ENCODE assay signal across 8 mouse cellular contexts in genomic region chr12:73538139-73538508, GRCm38 (mm10). TPM values are rescaled to one million over a fixed set of nuclear protein-coding genes. Genes with fewer than 3 reads are reported as not detected.
DNase-seq lines count a peak whose midpoint lies in the region; ATAC-seq and TF ChIP-seq lines count a peak whose summit lies in the region.
"Not testable (repeated sequence)": the region's sequence is repeated elsewhere in the genome, so short reads cannot be mapped to it uniquely, and the experiment has no call there.
"Had no signal": no experiment of that assay in that cellular context is flagged by ENCODE, and none has a peak within 500 bp of the region (broad histone marks: within the 10 kb centered on the region; RNA-seq: fewer than 3 reads in every experiment).

No protein-coding gene starts in this region.

- H3K9me3 ChIP-seq in forebrain, embryonic 10.5 days; heart, embryonic 13.5 days; hindbrain, embryonic 16.5 days (ENCODE audit: control insufficient read depth, low read length); kidney, postnatal 0 days (replicated peaks; ENCODE audit: low read length); liver, embryonic 14.5 days (ENCODE audit: control insufficient read depth, low read length); megakaryocyte, embryonic 14.5 days; stomach, embryonic 16.5 days (replicated peaks; ENCODE audit: control insufficient read depth, low read length): not testable (repeated sequence)

- not testable (repeated sequence) for H3K36me3 ChIP-seq in forebrain, embryonic 10.5 days (replicated peaks); heart, embryonic 13.5 days; hindbrain, embryonic 16.5 days (ENCODE audit: control insufficient read depth, insufficient read depth, low read length); kidney, postnatal 0 days (ENCODE audit: insufficient read depth, low read length); liver, embryonic 14.5 days (replicated peaks; ENCODE audit: control insufficient read depth, insufficient read depth, low read depth); megakaryocyte, embryonic 14.5 days (replicated peaks; ENCODE audit: low read length); stomach, embryonic 16.5 days (ENCODE audit: control insufficient read depth, insufficient read depth, low read length)

- not testable (repeated sequence) for DNase-seq in forebrain, embryonic 10.5 days (ENCODE audit: extremely low spot score, low spot score); kidney, postnatal 0 days (ENCODE audit: low spot score); liver, embryonic 14.5 days (ENCODE audit: low read depth in 3 of 3, low spot score in 3 of 3)

- not testable (repeated sequence) for H3K27ac ChIP-seq in forebrain, embryonic 10.5 days; heart, embryonic 13.5 days (replicated peaks); hindbrain, embryonic 16.5 days (ENCODE audit: low read depth, low read length); kidney, postnatal 0 days; liver, embryonic 14.5 days; stomach, embryonic 16.5 days (ENCODE audit: low read length)

- WGBS in forebrain, embryonic 10.5 days = 55% methylated on average over 3 of the region's 3 CpGs
- WGBS in heart, embryonic 13.5 days = 22% methylated on average over 3 of the region's 3 CpGs
- whole genome bisulfite sequencing in hindbrain, embryonic 16.5 days = 53% methylated on average over 3 of the region's 3 CpGs
- WGBS in kidney, postnatal 0 days = 29% methylated on average over 3 of the region's 3 CpGs
- 17% methylated on average over 3 of the region's 3 CpGs for WGBS in liver, embryonic 14.5 days (ENCODE audit: insufficient replicate concordance)
- 43% methylated on average over 3 of the region's 3 CpGs for WGBS in stomach, embryonic 16.5 days

- H3K4me3 ChIP-seq in forebrain, embryonic 10.5 days = peak overlapping the region; percentile 26
- peak overlapping the region; percentile 37 for H3K4me3 ChIP-seq in heart, embryonic 13.5 days
- H3K4me3 ChIP-seq in hindbrain, embryonic 16.5 days (ENCODE audit: low read length) = not testable (repeated sequence)
- H3K4me3 ChIP-seq in kidney, postnatal 0 days (replicated peaks; ENCODE audit: low read depth, low read length) = 0 out of 2 replicates have a peak overlapping the region, but pooled peaks have one; percentile 1
- peak overlapping the region; percentile 16 to 33; a peak in 3 of 4 replicates for H3K4me3 ChIP-seq in liver, embryonic 14.5 days (ENCODE audit: insufficient read depth in 1 of 2, low read depth in 2 of 2, low read length in 2 of 2)
- H3K4me3 ChIP-seq in megakaryocyte, embryonic 14.5 days (replicated peaks) = peak overlapping the region; percentile 83
- peak overlapping the region; percentile 15 for H3K4me3 ChIP-seq in stomach, embryonic 16.5 days (replicated peaks; ENCODE audit: low read length)

- not testable (repeated sequence) for TF ChIP-seq EP300 in liver, embryonic 14.5 days (IDR thresholded peaks at IDR 0.05; ENCODE audit: low read depth)

- not testable (repeated sequence) for ATAC-seq in heart, embryonic 13.5 days (ENCODE audit: extremely low read depth, insufficient number of reproducible peaks, low FRiP score, low TSS enrichment); hindbrain, embryonic 16.5 days; kidney, postnatal 0 days (replicated peaks; ENCODE audit: low FRiP score, low read depth)
- ATAC-seq in liver, embryonic 14.5 days (ENCODE audit: insufficient read depth) = peak; percentile 21; the same call in 1 of the 2 replicates
- ATAC-seq in stomach, embryonic 16.5 days (ENCODE audit: insufficient read depth, low FRiP score) = peak; percentile 26; the same call in 1 of the 2 replicates

- H3K4me2 ChIP-seq in heart, embryonic 13.5 days = peak overlapping the region; percentile 60
- peak overlapping the region; percentile 19; the same call in 1 of the 2 replicates for H3K4me2 ChIP-seq in hindbrain, embryonic 16.5 days (ENCODE audit: low read length)
- peak overlapping the region; percentile 47 for H3K4me2 ChIP-seq in kidney, postnatal 0 days (ENCODE audit: low read length)
- H3K4me2 ChIP-seq in liver, embryonic 14.5 days (ENCODE audit: low read depth) = peak overlapping the region; percentile 58
- peak overlapping the region; percentile 41 for H3K4me2 ChIP-seq in stomach, embryonic 16.5 days (ENCODE audit: low read depth, low read length)

- H3K9ac ChIP-seq in heart, embryonic 13.5 days; hindbrain, embryonic 16.5 days (ENCODE audit: low read depth, low read length); kidney, postnatal 0 days (ENCODE audit: low read depth, low read length); liver, embryonic 14.5 days (replicated peaks): not testable (repeated sequence)
- H3K9ac ChIP-seq in stomach, embryonic 16.5 days (ENCODE audit: low read length) = 0 out of 2 replicates have a peak overlapping the region, but pooled peaks have one; percentile 3

- H3K27me3 ChIP-seq in forebrain, embryonic 10.5 days (ENCODE audit: poor library complexity, severe bottlenecking) = peaks cover 26% of the 10 kb centered on the region
- peaks cover 44% of the 10 kb centered on the region for H3K27me3 ChIP-seq in heart, embryonic 13.5 days (replicated peaks)
- not testable (repeated sequence) for H3K27me3 ChIP-seq in hindbrain, embryonic 16.5 days (replicated peaks; ENCODE audit: control insufficient read depth, insufficient read depth, low read length); kidney, postnatal 0 days (ENCODE audit: insufficient read depth, low read length); liver, embryonic 14.5 days (ENCODE audit: control insufficient read depth, insufficient read depth, low read length); stomach, embryonic 16.5 days (ENCODE audit: control insufficient read depth, insufficient read depth, low read length)
- H3K27me3 ChIP-seq in megakaryocyte, embryonic 14.5 days (replicated peaks) = peaks cover 28% of the 10 kb centered on the region

- peaks cover 19% of the 10 kb centered on the region for H3K4me1 ChIP-seq in forebrain, embryonic 10.5 days
- H3K4me1 ChIP-seq in heart, embryonic 13.5 days; hindbrain, embryonic 16.5 days (ENCODE audit: control insufficient read depth, insufficient read depth, low read depth, low read length); kidney, postnatal 0 days (replicated peaks; ENCODE audit: insufficient read depth, low read length); liver, embryonic 14.5 days (replicated peaks; ENCODE audit: control insufficient read depth in 2 of 2, insufficient read depth in 2 of 2, low read length in 1 of 2); stomach, embryonic 16.5 days (ENCODE audit: control insufficient read depth, insufficient read depth, low read length): not testable (repeated sequence)
- H3K4me1 ChIP-seq in megakaryocyte, embryonic 14.5 days = peaks cover 30% of the 10 kb centered on the region

- not testable (repeated sequence) for TF ChIP-seq CTCF in kidney, postnatal 0 days (IDR thresholded peaks at IDR 0.05; ENCODE audit: low read depth); liver, embryonic 14.5 days (IDR thresholded peaks at IDR 0.05; ENCODE audit: low read depth)

RNA-seq across cellular contexts. Expression of gene Tmem30b, which starts 8.1 kb away (rescaled TPM):
- 3.8 and 5.0 TPM in 2 replicates for polyA plus RNA-seq in forebrain, embryonic 10.5 days (2016; fragmentation: Nextera tagmentation; extraction: Ambion mirVana)
- polyA plus RNA-seq in heart, embryonic 13.5 days (2015; fragmentation: Nextera tagmentation; extraction: Ambion mirVana) = 0.32 and 0.56 TPM in 2 replicates
- 0.21 and 0.40 TPM in 2 replicates for polyA plus RNA-seq in hindbrain, embryonic 16.5 days (2015; fragmentation: Nextera tagmentation; extraction: Ambion mirVana)
- 31.2 and 31.9 TPM in 2 replicates for polyA plus RNA-seq in kidney, postnatal 0 days (2015; fragmentation: Nextera tagmentation; extraction: Ambion mirVana)
- polyA plus RNA-seq in liver, embryonic 14.5 days (2012; rRNA removed) = 1.9 and 2.0 TPM in 2 replicates
- polyA plus RNA-seq in liver, embryonic 14.5 days (2014; fragmentation: Nextera tagmentation; extraction: Ambion mirVana) = 3.8 and 3.9 TPM in 2 replicates
- not detected in 2 replicates for polyA plus RNA-seq in megakaryocyte, embryonic 14.5 days (2012; ENCODE audit: insufficient read depth, low replicate concordance)
- 38.6 and 42.7 TPM in 2 replicates for polyA plus RNA-seq in stomach, embryonic 16.5 days (2015; fragmentation: Nextera tagmentation; extraction: Ambion mirVana)
- polyA plus RNA-seq: macrophage had no signal

RNA-seq across cellular contexts. Expression of gene Prkch, which starts 46.5 kb away (rescaled TPM):
- polyA plus RNA-seq in forebrain, embryonic 10.5 days (2016; fragmentation: Nextera tagmentation; extraction: Ambion mirVana) = 3.8 and 4.8 TPM in 2 replicates
- polyA plus RNA-seq in heart, embryonic 13.5 days (2015; fragmentation: Nextera tagmentation; extraction: Ambion mirVana) = 10.9 and 11.1 TPM in 2 replicates
- 6.4 and 6.9 TPM in 2 replicates for polyA plus RNA-seq in hindbrain, embryonic 16.5 days (2015; fragmentation: Nextera tagmentation; extraction: Ambion mirVana)
- polyA plus RNA-seq in kidney, postnatal 0 days (2015; fragmentation: Nextera tagmentation; extraction: Ambion mirVana) = 10.4 and 11.2 TPM in 2 replicates
- polyA plus RNA-seq in liver, embryonic 14.5 days (2012; rRNA removed) = 0.78 and 1.1 TPM in 2 replicates
- 1.5 and 1.6 TPM in 2 replicates for polyA plus RNA-seq in liver, embryonic 14.5 days (2014; fragmentation: Nextera tagmentation; extraction: Ambion mirVana)
- 0.82 and 1.3 TPM in 2 replicates for polyA plus RNA-seq in megakaryocyte, embryonic 14.5 days (2012; ENCODE audit: insufficient read depth, low replicate concordance)
- 9.8 and 11.0 TPM in 2 replicates for polyA plus RNA-seq in stomach, embryonic 16.5 days (2015; fragmentation: Nextera tagmentation; extraction: Ambion mirVana)
